Mouse (Mus musculus): ENCODE results near the gene Fbxl3. TPM values are rescaled to one million over a fixed set of nuclear protein-coding genes. Genes with fewer than 3 reads are reported as not detected.
A peak's percentile ranks its signal among the peaks of the same experiment; 100 is the strongest.

The Fbxl3 gene
- polyA plus RNA-seq, 3 experiments from 2014 or later: 21.5 to 37.7 (median 28.2) TPM

GRCm38 (mm10) chr14:103085840-103086533 is 13.4 kb downstream of the Fbxl3 start:
- ATAC-seq: no peak

- no peak for ATAC-seq
Measured at GRCm38 (mm10) chr14:103079209-103079977, 20.0 kb downstream of the Fbxl3 start.

DNA sequence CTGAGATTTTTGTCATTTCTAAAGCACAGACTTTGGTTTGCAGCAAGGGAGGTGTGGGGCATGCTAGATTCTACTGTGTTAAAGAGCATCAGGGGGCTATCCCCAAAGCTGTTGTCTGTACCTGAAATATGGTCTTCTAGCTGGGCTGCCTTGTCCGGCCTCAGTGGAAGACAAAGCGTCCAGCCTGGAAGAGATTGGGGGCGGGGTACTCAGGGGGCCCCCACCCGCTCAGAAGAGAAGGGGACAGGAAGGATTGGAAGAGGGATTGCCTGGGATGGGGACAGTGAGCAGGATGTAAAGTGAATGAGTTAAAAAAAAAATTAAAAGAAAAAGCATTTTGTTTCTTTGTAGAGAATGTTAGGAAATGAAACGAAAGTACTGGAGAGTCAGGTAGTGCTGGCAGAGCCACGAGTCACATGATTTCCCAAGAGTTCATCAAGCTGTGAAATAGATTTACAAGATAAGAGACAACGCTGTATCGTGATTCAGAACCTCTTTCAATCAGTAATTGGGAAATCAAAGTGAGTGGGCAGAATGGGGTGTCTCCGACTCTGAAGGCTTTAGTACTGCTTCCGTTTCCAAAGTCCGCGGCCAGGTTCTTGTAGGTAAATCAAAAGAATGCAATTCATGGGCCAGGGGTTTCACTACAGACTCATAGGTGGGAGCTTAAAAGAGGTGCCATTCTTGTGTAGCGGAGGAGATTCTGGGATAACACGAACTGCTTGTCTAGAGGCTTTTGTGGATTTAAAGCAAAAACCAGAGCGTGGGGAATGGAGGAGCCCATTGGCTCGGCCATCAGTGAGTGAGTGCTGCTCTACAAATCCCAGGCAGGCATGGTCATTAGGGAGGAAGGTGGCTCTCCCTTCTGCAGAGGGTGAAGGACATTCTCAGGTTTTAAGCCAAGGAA is 21.1 kb downstream of the Fbxl3 start:
- peak; percentile 57 for ATAC-seq

DNA sequence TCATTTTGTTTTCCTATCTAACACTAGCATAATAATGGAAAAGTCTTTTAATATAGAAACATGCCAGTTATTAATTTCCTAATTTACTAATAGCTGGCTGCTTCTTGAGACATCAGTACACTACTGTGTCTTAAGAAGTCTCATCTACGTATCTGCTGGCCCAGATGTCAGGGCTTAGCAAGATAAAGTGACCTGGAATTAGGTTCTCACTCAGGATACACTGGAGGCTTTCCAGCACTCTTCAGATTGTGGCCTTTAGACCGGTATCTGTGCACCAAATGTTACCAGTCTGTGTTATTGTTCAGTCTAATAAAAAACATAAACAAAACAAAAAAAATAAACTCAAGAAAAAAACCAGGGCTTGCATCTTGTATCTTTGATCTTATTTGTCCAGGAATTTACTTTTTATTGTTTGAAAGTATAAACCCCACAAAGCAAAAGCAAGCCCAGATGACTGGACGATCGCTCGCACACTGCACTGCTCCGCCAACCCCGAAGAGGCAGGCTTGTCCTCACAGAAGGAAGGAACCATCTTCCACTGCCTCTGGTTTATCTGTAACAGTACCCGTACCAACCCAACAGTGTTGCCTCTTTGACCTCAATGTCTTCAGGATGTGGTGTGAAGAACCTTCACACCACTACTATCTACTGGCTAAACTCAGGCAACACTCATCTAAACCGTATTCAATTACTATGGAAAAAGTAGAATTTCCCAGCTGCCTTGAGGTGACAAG is 21.9 kb downstream of the Fbxl3 start:
- peak; percentile 28 for ATAC-seq

DNA sequence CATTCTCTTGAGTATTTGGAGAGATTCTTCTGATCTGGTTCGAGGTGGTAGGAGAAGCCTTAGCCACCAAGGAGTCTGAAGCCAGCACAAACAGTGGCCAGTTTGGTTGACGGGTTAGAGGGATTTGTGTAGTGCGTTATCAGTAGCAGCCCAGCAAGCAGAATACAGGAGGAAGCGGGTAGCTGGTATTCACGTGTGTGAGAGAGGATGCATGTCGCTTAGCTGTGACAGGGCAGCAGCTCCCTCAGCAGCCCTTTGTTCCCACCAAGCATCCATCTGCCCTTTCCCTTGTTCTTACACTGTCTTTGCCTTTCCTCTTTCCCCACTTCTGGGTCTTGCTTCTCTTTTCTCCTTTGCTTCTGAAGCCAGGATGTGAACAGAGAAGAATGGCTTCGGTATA is 24.2 kb downstream of the Fbxl3 start:
- no peak for ATAC-seq

DNA sequence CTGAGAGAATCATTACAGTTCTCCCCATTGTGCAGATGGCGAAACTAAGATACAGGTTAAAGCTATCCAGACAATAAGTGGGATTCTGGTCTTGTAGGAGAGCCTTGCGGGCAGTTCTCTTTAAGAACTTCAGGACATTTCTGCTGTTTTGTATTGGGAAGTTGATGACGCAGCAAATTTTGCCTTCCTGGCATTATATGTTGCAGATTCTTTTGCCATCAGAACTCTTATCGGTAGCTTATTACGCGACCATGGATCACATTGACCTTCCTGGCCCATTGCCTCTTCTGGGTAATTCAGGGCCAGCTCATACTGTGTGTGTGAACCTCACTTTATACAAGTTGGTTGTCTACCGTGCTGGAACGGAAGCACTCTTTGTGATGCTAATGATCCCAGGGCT is 25.5 kb downstream of the Fbxl3 start:
- ATAC-seq: no peak

DNA sequence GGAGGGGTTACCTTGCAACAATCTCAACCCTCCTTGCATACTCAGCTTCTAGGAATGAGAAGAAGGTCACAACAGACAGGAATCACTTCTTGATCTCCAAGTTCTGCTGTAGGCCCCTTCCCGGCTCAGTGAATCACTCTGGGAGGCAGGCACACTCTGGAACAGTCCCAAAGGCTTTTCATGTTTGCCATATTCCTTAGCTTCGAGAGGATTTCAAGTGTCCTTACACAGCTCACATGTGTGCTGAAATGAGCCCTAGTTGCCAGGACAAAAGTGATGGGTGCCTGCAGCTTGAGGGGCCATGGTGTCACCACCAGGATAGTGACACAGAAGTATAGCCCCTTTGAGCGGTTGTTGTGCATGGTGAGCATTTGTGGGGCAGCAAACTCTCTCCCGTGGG is 26.6 kb downstream of the Fbxl3 start:
- no peak for ATAC-seq

DNA sequence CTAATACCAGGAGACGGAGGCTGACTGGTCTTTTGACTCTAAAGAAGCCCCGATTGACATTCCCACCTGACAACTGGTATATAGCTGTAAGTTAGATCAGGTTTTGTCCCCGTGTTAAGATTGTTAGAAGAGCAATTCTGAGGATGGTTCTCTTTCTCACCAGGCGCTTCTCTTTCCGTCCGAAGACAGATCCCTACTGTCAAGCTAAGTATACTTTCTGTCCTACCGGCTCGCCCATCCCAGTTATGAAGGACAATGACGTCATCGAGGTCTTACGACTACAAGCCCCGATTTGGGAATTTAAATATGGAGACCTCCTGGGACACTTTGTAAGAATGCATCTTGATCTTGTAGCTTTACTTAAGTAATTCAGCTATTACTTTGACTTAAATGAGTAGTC is 27.9 kb downstream of the Fbxl3 start:
- no peak for ATAC-seq

- no peak for ATAC-seq
Measured at GRCm38 (mm10) chr14:103070790-103071189, 28.6 kb downstream of the Fbxl3 start.

DNA sequence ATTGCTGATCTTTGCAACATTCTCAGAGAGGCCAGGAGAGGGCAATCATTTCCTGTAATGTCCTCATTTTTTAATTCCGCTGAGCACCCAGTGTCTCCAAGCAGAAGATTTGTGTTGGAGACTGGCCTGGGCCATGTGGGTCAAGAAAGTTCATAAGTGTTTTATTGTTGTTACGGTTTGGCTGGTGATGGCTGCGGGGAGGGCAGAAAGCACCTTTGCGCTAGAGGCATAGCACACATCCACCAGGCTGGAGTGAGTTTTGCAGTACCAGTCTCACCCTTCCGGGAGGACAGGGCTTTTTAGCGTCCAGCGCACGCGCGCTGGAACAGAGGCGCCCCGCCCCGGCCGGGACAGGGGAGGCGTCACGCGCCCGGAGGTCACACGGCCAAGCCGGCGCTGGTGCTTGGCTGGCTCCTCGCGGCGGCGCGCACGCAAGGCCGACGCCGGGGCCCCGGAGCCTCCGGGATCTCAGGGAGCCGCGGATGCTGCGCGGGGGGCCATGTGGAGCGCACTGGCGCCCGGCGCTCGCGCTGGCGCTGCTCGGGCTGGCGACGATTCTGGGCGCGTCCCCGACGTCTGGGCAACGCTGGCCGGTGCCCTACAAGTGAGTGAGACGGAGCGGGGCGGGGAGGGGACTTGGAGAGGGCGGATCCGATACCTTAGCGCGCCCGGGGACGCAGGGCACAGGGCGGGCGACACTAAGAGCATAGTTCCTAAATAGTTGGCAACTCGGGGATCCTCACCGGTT is 29.3 kb downstream of the Fbxl3 start, which contains the start of gene Cln5:
TSS of gene Cln5 (plus strand) at position 353 of the 748 bp plus-strand sequence.
- peak; percentile 81 for ATAC-seq

GRCm38 (mm10) chr14:103069465-103069863 is 29.9 kb downstream of the Fbxl3 start:
- ATAC-seq: peak; percentile 7

GRCm38 (mm10) chr14:103065294-103066167 is 33.8 kb downstream of the Fbxl3 start:
- peak; percentile 18 for ATAC-seq

GRCm38 (mm10) chr14:103059495-103059894 is 39.9 kb downstream of the Fbxl3 start:
- no peak for ATAC-seq

GRCm38 (mm10) chr14:103058998-103059397 is 40.4 kb downstream of the Fbxl3 start:
- ATAC-seq: no peak

GRCm38 (mm10) chr14:103056601-103057000 is 42.8 kb downstream of the Fbxl3 start:
- no peak for ATAC-seq

- ATAC-seq: no peak
Measured at GRCm38 (mm10) chr14:103054731-103055130, 44.6 kb downstream of the Fbxl3 start.

DNA sequence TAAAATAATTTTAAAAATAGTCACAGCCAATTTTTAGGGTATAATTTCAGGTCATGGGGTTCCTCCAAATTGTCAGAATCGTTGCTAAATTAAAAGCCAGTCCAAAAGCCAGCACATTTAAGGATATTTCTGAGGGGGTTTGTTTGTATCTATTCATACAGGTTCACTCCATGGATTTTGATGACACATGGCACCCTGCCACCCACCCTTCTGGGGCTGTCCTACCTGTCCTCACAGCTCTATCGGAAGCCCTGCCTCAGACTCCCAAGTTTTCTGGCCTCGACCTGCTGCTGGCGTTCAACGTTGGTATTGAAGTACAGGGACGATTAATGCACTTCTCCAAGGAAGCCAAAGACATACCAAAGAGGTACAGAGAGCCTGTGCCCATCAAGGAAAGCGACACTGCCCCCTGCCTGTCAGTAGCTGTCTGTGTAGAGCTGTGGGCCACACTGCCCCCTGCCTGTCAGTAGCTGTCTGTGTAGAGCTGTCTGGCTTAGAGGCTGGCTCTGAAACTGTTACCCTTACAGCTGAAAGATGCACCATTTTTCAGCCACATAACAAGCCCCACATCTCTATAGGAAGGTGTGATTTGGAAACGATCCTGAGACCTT is 48.1 kb downstream of the Fbxl3 start:
- ATAC-seq: peak; percentile 97

GRCm38 (mm10) chr14:103048292-103049086 is 50.9 kb downstream of the Fbxl3 start:
- peak; percentile 68 for ATAC-seq

DNA sequence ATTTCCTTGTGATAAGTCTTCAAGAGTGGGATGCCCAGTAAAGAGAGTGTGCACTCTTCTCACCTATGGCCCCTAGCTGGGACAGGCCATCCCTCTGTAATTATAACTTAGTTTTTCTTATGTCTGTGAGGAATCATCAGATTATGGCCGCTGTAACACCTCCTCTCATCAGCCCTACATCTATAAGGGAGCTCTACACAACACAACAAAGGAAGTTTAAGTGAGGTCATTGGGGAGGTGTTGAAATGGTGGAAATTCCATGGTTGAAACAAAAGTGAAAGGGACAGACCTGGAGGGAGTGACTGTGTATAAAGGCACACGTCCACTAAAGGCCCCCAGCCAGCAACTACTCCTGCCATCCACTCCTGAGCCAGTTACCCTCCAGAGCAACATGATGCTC is 52.7 kb downstream of the Fbxl3 start, which contains the start of gene Acod1:
TSS of gene Acod1 (plus strand) at position 301 of the 400 bp plus-strand sequence.
- ATAC-seq: no peak

Measured in inflammation-experienced regulatory T-cells, adult 6 months (primary cell).